Mouse (Mus musculus) kidney, embryonic 14.5 days (tissue): ENCODE results near the gene Camsap1. TPM values are rescaled to one million over a fixed set of nuclear protein-coding genes. Genes with fewer than 3 reads are reported as not detected.
A peak's percentile ranks its signal among the peaks of the same experiment; 100 is the strongest.

Source experiments
- ATAC-seq: fragments of 200-750 bp; cut with Nextera tagmentation; 2 replicates; pipeline ENCODE4 v1.8.0; 2017; ENCODE audit warnings: moderate number of reproducible peaks, mild to moderate bottlenecking, moderate TSS enrichment, moderate library complexity; ENCODE audit not compliant: low FRiP score, low TSS enrichment
- H3K27ac ChIP-seq: fragments of 300-500 bp; sonication (generic); 2 replicates; pipeline ENCODE4 v1.5.1; 2014; ENCODE audit warnings: low read depth, mild to moderate bottlenecking, low read length, moderate library complexity, mixed read lengths
- H3K27me3 ChIP-seq: fragments of 300-500 bp; sonication (generic); 2 replicates; pipeline ENCODE4 v1.6.1; 2014; ENCODE audit warnings: mild to moderate bottlenecking, low read length; ENCODE audit not compliant: control insufficient read depth, insufficient read depth
- H3K36me3 ChIP-seq: fragments of 300-500 bp; sonication (generic); 2 replicates; pipeline ENCODE4 v1.6.1; 2014; ENCODE audit warnings: low read length, mixed read lengths; ENCODE audit not compliant: control insufficient read depth, insufficient read depth
- H3K4me1 ChIP-seq: fragments of 300-500 bp; sonication (generic); 2 replicates; pipeline ENCODE4 v1.6.1; 2014; ENCODE audit warnings: low read length, mixed read lengths; ENCODE audit not compliant: control insufficient read depth, insufficient read depth
- H3K4me2 ChIP-seq: fragments of 300-500 bp; sonication (generic); replicated peaks from 2 replicates; pipeline ENCODE4 v1.6.1; 2014; ENCODE audit warnings: low read depth, mild to moderate bottlenecking, low read length
- H3K4me3 ChIP-seq: fragments of 300-500 bp; sonication (generic); 2 replicates; pipeline ENCODE4 v1.5.1; 2014; ENCODE audit warnings: mild to moderate bottlenecking, low read length
- H3K9ac ChIP-seq: fragments of 300-500 bp; sonication (generic); 2 replicates; pipeline ENCODE4 v1.6.1; 2014; ENCODE audit warnings: low read depth, mild to moderate bottlenecking, low read length, moderate library complexity
- H3K9me3 ChIP-seq: fragments of 300-500 bp; sonication (generic); 2 replicates; pipeline ENCODE4 v1.6.1; 2016; ENCODE audit warnings: low read length; ENCODE audit not compliant: control insufficient read depth
- WGBS: fragments of 180-500 bp; shearing (Covaris S2); extraction: QIAGEN DNeasy Blood & Tissue Kit; methylation state at CpG from one replicate; pipeline ENCODE4 v1.1.7; 2014; 5-methylcytosine and 5-hydroxymethylcytosine counted together
- polyA plus RNA-seq: library from polyadenylated mRNA; unstranded; fragments of >200 nt; fragmentation: Nextera tagmentation; extraction: Ambion mirVana; gene quantifications from 2 replicates; pipeline ENCODE4 v1.2.1, GENCODE M21; 2014

Camsap1 gene
- 12.6 and 24.8 TPM in 2 replicates for polyA plus RNA-seq

- Histone ChIP-seq H3K4me2 (peak within 1 kb of the TSS; percentile 86), H3K9ac (peak within 1 kb of the TSS; percentile 96), H3K36me3 (no peaks in the 10 kb centered on the region), H3K27me3 (no peaks in the 10 kb centered on the region), H3K4me1 (peaks cover 28% of the 10 kb centered on the region), H3K9me3 (no peaks in the 10 kb centered on the region), H3K4me3 (peak within 1 kb of the TSS; percentile 94), H3K27ac (peak within 1 kb of the TSS; percentile 82)
- under 1% methylated on average over 51 of the region's 64 CpGs for WGBS
- peak; percentile 99 for ATAC-seq
Observed at GRCm38 (mm10) chr2:25983159-25983907, at the start of gene Camsap1. Gene Camsap1, minus strand, starts transcription at chr2:25983282.

DNA sequence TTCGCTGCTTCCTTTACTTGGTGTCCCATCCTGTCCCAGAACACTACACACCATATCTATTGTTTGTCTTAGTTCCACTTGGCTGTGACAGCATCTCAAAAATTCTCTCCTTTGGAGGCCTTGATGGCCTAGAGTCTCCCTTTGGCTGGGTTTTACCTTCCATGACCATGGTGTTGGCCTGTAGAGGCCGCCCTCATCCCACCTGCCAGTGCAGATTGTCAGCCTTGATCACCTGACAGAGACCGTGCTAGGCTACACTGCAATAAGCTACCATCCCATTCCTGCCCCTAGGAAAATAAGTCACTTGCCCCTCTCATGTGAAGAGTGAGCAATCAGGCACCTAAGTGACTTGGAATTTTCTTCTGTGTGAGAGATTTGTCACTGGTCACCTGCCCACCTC is 47.2 kb upstream of the Camsap1 start:
- WGBS = 36% methylated on average over 3 of the region's 3 CpGs
- no peaks in the 10 kb centered on the region for H3K36me3 ChIP-seq

GRCm38 (mm10) chr2:26024138-26025075 is 41.3 kb upstream of the Camsap1 start:
- Histone ChIP-seq H3K9ac (no peak overlapping the region), H3K4me1 (peaks cover 11% of the 10 kb centered on the region), H3K36me3 (no peaks in the 10 kb centered on the region), H3K9me3 (no peaks in the 10 kb centered on the region), H3K27ac (no peak overlapping the region), H3K4me2 (no peak overlapping the region), H3K27me3 (no peaks in the 10 kb centered on the region), H3K4me3 (no peak overlapping the region)
- 31% methylated on average over 4 of the region's 4 CpGs for WGBS
- ATAC-seq = no peak

More for the DNA sequence above, 47.2 kb upstream of the Camsap1 start:
- no peak overlapping the region for H3K9ac ChIP-seq
- no peaks in the 10 kb centered on the region for H3K9me3 ChIP-seq
- no peaks in the 10 kb centered on the region for H3K4me1 ChIP-seq
- ATAC-seq = no peak
- no peaks in the 10 kb centered on the region for H3K27me3 ChIP-seq
- H3K4me3 ChIP-seq = no peak overlapping the region
- no peak overlapping the region for H3K4me2 ChIP-seq
- H3K27ac ChIP-seq = no peak overlapping the region

GRCm38 (mm10) chr2:26022626-26023025 is 39.5 kb upstream of the Camsap1 start:
- no peak overlapping the region for H3K27ac ChIP-seq
- H3K9me3 ChIP-seq = no peaks in the 10 kb centered on the region
- no peak overlapping the region for H3K9ac ChIP-seq
- H3K4me3 ChIP-seq = no peak overlapping the region
- no peaks in the 10 kb centered on the region; the same call in 1 of the 2 replicates for H3K36me3 ChIP-seq
- 78% methylated on average over 1 of the region's 1 CpGs for WGBS
- peaks cover 11% of the 10 kb centered on the region for H3K4me1 ChIP-seq
- H3K4me2 ChIP-seq = no peak overlapping the region
- no peaks in the 10 kb centered on the region for H3K27me3 ChIP-seq
- no peak for ATAC-seq

GRCm38 (mm10) chr2:26022258-26022565 is 39.1 kb upstream of the Camsap1 start:
- no peak overlapping the region for H3K9ac ChIP-seq
- no peak overlapping the region for H3K27ac ChIP-seq
- no peaks in the 10 kb centered on the region for H3K9me3 ChIP-seq
- H3K4me1 ChIP-seq = peaks cover 11% of the 10 kb centered on the region
- ATAC-seq = no peak
- H3K4me3 ChIP-seq = peak overlapping the region; percentile 87; the same call in 1 of the 2 replicates
- 91% methylated on average over 8 of the region's 8 CpGs for WGBS
- no peaks in the 10 kb centered on the region; the same call in 1 of the 2 replicates for H3K36me3 ChIP-seq
- peak overlapping the region; percentile 30 for H3K4me2 ChIP-seq
- H3K27me3 ChIP-seq = no peaks in the 10 kb centered on the region

DNA sequence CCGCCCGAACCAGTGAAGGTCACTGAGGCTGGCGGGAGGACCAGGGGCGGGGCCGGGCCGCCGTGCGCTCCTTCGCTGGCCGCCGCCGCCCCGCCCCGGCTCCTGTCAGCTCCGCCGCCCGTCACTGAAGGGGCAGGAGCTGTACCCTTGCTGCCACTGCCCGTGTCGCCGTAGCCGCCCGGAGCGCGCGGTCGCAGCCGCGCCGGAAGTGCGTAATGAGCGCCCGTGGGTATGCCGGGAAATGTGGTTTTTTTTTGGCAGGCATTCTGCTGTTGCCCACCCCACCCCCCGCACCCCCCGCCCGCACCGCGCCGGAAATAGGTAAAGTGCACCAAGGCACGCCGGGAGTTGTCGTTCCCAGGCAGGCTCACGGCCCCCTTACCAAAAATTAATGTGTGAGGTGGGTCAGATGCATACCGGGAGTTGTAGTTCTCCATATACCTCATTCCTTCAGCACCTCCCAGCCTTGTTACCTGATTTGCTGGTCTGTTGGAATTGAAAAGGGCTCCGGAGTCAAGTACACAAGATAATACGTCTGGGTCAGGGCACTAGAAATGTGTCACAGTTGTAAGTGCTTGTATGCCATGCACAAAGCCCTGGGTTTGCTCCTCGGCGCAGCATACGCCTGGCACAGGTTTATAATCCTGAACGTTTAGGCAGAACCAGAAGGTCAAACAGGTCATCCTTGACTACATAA is 38.6 kb upstream of the Camsap1 start, which contains the start of gene Ubac1:
TSS of gene Ubac1 (minus strand) at position 187 of the 697 bp plus-strand sequence.
- peak within 1 kb of the TSS; percentile 85 for H3K9ac ChIP-seq
- 5% methylated on average over 48 of the region's 50 CpGs for WGBS
- no peaks in the 10 kb centered on the region for H3K9me3 ChIP-seq
- peak within 1 kb of the TSS; percentile 87 for H3K4me3 ChIP-seq
- peak within 1 kb of the TSS; percentile 76 for H3K27ac ChIP-seq
- H3K36me3 ChIP-seq = no peaks in the 10 kb centered on the region; the same call in 1 of the 2 replicates
- no peaks in the 10 kb centered on the region for H3K27me3 ChIP-seq
- peaks cover 11% of the 10 kb centered on the region for H3K4me1 ChIP-seq
- peak within 1 kb of the TSS; percentile 73 for H3K4me2 ChIP-seq
- peak; percentile 94 for ATAC-seq

- Histone ChIP-seq H3K27ac (peak overlapping the region; percentile 76), H3K4me2 (peak overlapping the region; percentile 73), H3K36me3 (peaks cover 3% of the 10 kb centered on the region; the same call in 1 of the 2 replicates), H3K4me3 (peak overlapping the region; percentile 87), H3K27me3 (no peaks in the 10 kb centered on the region), H3K9ac (peak overlapping the region; percentile 85), H3K9me3 (no peaks in the 10 kb centered on the region), H3K4me1 (peaks cover 11% of the 10 kb centered on the region)
- peak; percentile 54 for ATAC-seq
- 1% methylated on average over 38 of the region's 38 CpGs for WGBS
Observed at GRCm38 (mm10) chr2:26020714-26021560, 37.9 kb upstream of the Camsap1 start.

GRCm38 (mm10) chr2:26019923-26020322 is 36.8 kb upstream of the Camsap1 start:
- peaks cover 13% of the 10 kb centered on the region for H3K36me3 ChIP-seq
- no peak overlapping the region for H3K27ac ChIP-seq
- no peak overlapping the region for H3K9ac ChIP-seq
- H3K4me2 ChIP-seq = no peak overlapping the region
- H3K9me3 ChIP-seq = no peaks in the 10 kb centered on the region
- 62% methylated on average over 3 of the region's 3 CpGs for WGBS
- H3K4me3 ChIP-seq = no peak overlapping the region; the same call in 1 of the 2 replicates
- H3K27me3 ChIP-seq = no peaks in the 10 kb centered on the region
- H3K4me1 ChIP-seq = peaks cover 11% of the 10 kb centered on the region
- ATAC-seq = no peak
